Mouse (Mus musculus) embryo, embryonic 11 days (tissue): ENCODE results near the gene Ralgps1.
"Not testable (repeated sequence)": the region's sequence is repeated elsewhere in the genome, so short reads cannot be mapped to it uniquely, and the experiment has no call there.

ENCODE experiments used
- DNase-seq: peaks from one replicate; pipeline ENCODE4 v3.0.0-alpha.2; 2015

Ralgps1 gene

GRCm38 (mm10) chr2:33360564-33360963, 10.7 kb downstream of the Ralgps1 start:
- no peak for DNase-seq

GRCm38 (mm10) chr2:33359184-33359583, 12.1 kb downstream of the Ralgps1 start:
- DNase-seq: no peak

GRCm38 (mm10) chr2:33357250-33357838, 13.9 kb downstream of the Ralgps1 start:
- DNase-seq: no peak

GRCm38 (mm10) chr2:33355558-33355957, 15.7 kb downstream of the Ralgps1 start:
- DNase-seq: no peak

- no peak for DNase-seq
These were observed 17.9 kb downstream of the Ralgps1 start for GRCm38 (mm10) chr2:33353432-33353831.

GRCm38 (mm10) chr2:33351449-33351848, 19.8 kb downstream of the Ralgps1 start:
- no peak for DNase-seq

GRCm38 (mm10) chr2:33350921-33351320, 20.4 kb downstream of the Ralgps1 start:
- DNase-seq: no peak

- no peak for DNase-seq
These were observed 21.7 kb downstream of the Ralgps1 start for GRCm38 (mm10) chr2:33349581-33349980.

- peak; percentile 88 for DNase-seq
These were observed 22.2 kb downstream of the Ralgps1 start for GRCm38 (mm10) chr2:33349081-33349480.

- no peak for DNase-seq
These were observed 23.0 kb downstream of the Ralgps1 start for GRCm38 (mm10) chr2:33348260-33348659.

- DNase-seq: peak; percentile 50
These were observed 23.7 kb downstream of the Ralgps1 start for GRCm38 (mm10) chr2:33347607-33348006.

GRCm38 (mm10) chr2:33346749-33347148, 24.5 kb downstream of the Ralgps1 start:
- DNase-seq: no peak

- no peak for DNase-seq
These were observed 25.3 kb downstream of the Ralgps1 start for GRCm38 (mm10) chr2:33345956-33346355.

- DNase-seq: no peak
These were observed 25.8 kb downstream of the Ralgps1 start for GRCm38 (mm10) chr2:33345475-33345874.

- no peak for DNase-seq
These were observed 27.9 kb downstream of the Ralgps1 start for GRCm38 (mm10) chr2:33343413-33343812.

GRCm38 (mm10) chr2:33342148-33342547, 29.1 kb downstream of the Ralgps1 start:
- DNase-seq: no peak

GRCm38 (mm10) chr2:33335789-33336188, 35.5 kb downstream of the Ralgps1 start:
- no peak for DNase-seq

GRCm38 (mm10) chr2:33329622-33330021, 41.7 kb downstream of the Ralgps1 start:
- no peak for DNase-seq

- DNase-seq: peak; percentile 47
These were observed 42.3 kb downstream of the Ralgps1 start for GRCm38 (mm10) chr2:33328941-33329340.

- no peak for DNase-seq
These were observed 45.9 kb downstream of the Ralgps1 start for GRCm38 (mm10) chr2:33325359-33325758.

- no peak for DNase-seq
These were observed 47.3 kb downstream of the Ralgps1 start for GRCm38 (mm10) chr2:33323799-33324595.

GRCm38 (mm10) chr2:33323043-33323625, 48.2 kb downstream of the Ralgps1 start:
- DNase-seq: not testable (repeated sequence)

GRCm38 (mm10) chr2:33321641-33322040, 49.6 kb downstream of the Ralgps1 start:
- no peak for DNase-seq

GRCm38 (mm10) chr2:33321031-33321430, 50.3 kb downstream of the Ralgps1 start:
- DNase-seq: no peak
